Mouse (Mus musculus) thymus, adult 2 months (tissue): ENCODE measurements around the gene Noct.

Source experiments
- CTCF ChIP-seq: fragments of 200-500 bp; IDR thresholded peaks from 2 replicates; pipeline ENCODE4 v1.5.1; 2012; ENCODE audit warnings: mild to moderate bottlenecking, control low read depth, low read length, moderate library complexity, borderline replicate concordance; ENCODE audit not compliant: control insufficient read depth, poor library complexity, insufficient read depth; ENCODE audit errors: extremely low read depth
- POLR2A ChIP-seq: fragments of 200-500 bp; IDR thresholded peaks from 2 replicates; pipeline ENCODE4 v1.6.1; 2012; ENCODE audit warnings: mild to moderate bottlenecking, low read length, control low read depth, moderate library complexity; ENCODE audit not compliant: control insufficient read depth, poor library complexity, insufficient read depth; ENCODE audit errors: extremely low read depth

GRCm38 (mm10) chr3:51262942-51263341 lies 38.7 kb downstream of the Noct start:
- no peak for TF ChIP-seq CTCF
- no peak for TF ChIP-seq POLR2A
